Mouse (Mus musculus) forebrain, postnatal 0 days (tissue): Measurements from ENCODE around the gene Dpm2. TPM values are rescaled to one million over a fixed set of nuclear protein-coding genes. Genes with fewer than 3 reads are reported as not detected.
A peak's percentile ranks its signal among the peaks of the same experiment; 100 is the strongest.

Experiments
- ATAC-seq: fragments of 200-750 bp; cut with Nextera tagmentation; 2 replicates; pipeline ENCODE4 v1.8.0; 2017; ENCODE audit warnings: mild to moderate bottlenecking, moderate library complexity
- DNase-seq: peaks from one replicate; pipeline ENCODE4 v3.0.0-alpha.2; 2015
- H3K27ac ChIP-seq: fragments of 300-500 bp; sonication (generic); 2 replicates; pipeline ENCODE4 v1.5.1; 2014; ENCODE audit warnings: low read depth, mild to moderate bottlenecking, antibody characterized with exemption, low read length, moderate library complexity, mixed read lengths
- H3K27me3 ChIP-seq: fragments of 300-500 bp; sonication (generic); 2 replicates; pipeline ENCODE4 v1.6.1; 2014; ENCODE audit warnings: mild to moderate bottlenecking, low read length, mixed read lengths; ENCODE audit not compliant: insufficient read depth
- H3K36me3 ChIP-seq: fragments of 300-500 bp; sonication (generic); 2 replicates; pipeline ENCODE4 v1.6.1; 2014; ENCODE audit warnings: mild to moderate bottlenecking, moderate library complexity; ENCODE audit not compliant: insufficient read depth
- H3K4me1 ChIP-seq: fragments of 300-500 bp; sonication (generic); 2 replicates; pipeline ENCODE4 v1.6.1; 2014; ENCODE audit warnings: antibody characterized with exemption; ENCODE audit not compliant: insufficient read depth
- H3K4me2 ChIP-seq: fragments of 300-500 bp; sonication (generic); 2 replicates; pipeline ENCODE4 v1.6.1; 2014; ENCODE audit warnings: low read depth, mild to moderate bottlenecking, moderate library complexity
- H3K4me3 ChIP-seq: fragments of 300-500 bp; sonication (generic); 2 replicates; pipeline ENCODE4 v1.5.1; 2014; ENCODE audit warnings: low read depth, low read length, mixed read lengths
- H3K9ac ChIP-seq: fragments of 300-500 bp; sonication (generic); 2 replicates; pipeline ENCODE4 v1.6.1; 2014; ENCODE audit warnings: mild to moderate bottlenecking
- H3K9me3 ChIP-seq: fragments of 300-500 bp; sonication (generic); 2 replicates; pipeline ENCODE4 v1.6.1; 2016; ENCODE audit warnings: low read length
- CTCF ChIP-seq: sonication (generic); IDR thresholded peaks from 2 replicates; pipeline ENCODE4 v1.5.1; 2016; ENCODE audit warnings: antibody characterized with exemption, control low read depth, low read depth
- WGBS: fragments of 180-500 bp; shearing (Covaris S2); extraction: QIAGEN DNeasy Blood & Tissue Kit; methylation state at CpG from one replicate; pipeline ENCODE4 v1.1.7; 2014; 5-methylcytosine and 5-hydroxymethylcytosine counted together
- polyA plus RNA-seq: library from polyadenylated mRNA; unstranded; fragments of >200 nt; fragmentation: Nextera tagmentation; extraction: Ambion mirVana; gene quantifications from 2 replicates; pipeline ENCODE4 v1.2.1, GENCODE M21; 2015
- total RNA-seq: library from RNA; depleted of rRNA; stranded (reverse); fragments of >200 nt; gene quantifications from 2 replicates; pipeline ENCODE4 v1.2.3, GENCODE M21; 2014

The Dpm2 gene
- total and polyA plus RNA-seq, 2 experiments from 2014 or later, result 60.5 to 142 TPM

- no peak overlapping the region for H3K4me2 ChIP-seq
- H3K9me3 ChIP-seq, result no peaks in the 10 kb centered on the region
- no peak overlapping the region for H3K27ac ChIP-seq
- ATAC-seq, result no peak
- H3K4me3 ChIP-seq, result no peak overlapping the region
- no peak for DNase-seq
- WGBS, result 81% methylated on average over 7 of the region's 7 CpGs
- H3K4me1 ChIP-seq, result no peaks in the 10 kb centered on the region
- TF ChIP-seq CTCF, result no peak
- peaks cover 6% of the 10 kb centered on the region; the same call in 1 of the 2 replicates for H3K36me3 ChIP-seq
- H3K9ac ChIP-seq, result no peak overlapping the region
- H3K27me3 ChIP-seq, result no peaks in the 10 kb centered on the region
These were observed 14.6 kb upstream of the Dpm2 start for GRCm38 (mm10) chr2:32556019-32556418.

DNA sequence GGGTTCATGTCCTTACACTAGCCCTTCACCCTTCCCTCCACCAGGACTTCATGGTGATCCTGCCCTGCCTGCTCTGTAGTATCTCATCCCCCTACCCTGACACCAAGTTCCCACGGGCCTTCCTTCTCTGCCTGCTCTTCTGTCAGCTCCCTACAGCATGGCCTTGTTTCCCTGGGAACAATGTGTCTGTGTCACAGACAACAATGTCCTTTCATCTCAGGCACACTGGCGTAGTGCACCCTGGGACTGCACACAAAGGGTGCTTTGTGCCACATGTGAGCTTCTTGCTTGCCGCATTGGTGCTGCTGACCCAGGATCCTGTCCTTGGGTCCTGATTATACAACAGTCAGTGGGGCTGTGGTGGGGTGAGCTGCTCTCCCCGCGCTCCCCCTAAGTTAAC, 11.1 kb upstream of the Dpm2 start:
- peak; percentile 93 for ATAC-seq
- no peak overlapping the region for H3K4me2 ChIP-seq
- H3K9me3 ChIP-seq, result no peaks in the 10 kb centered on the region
- peak; percentile 52 for DNase-seq
- no peak for TF ChIP-seq CTCF
- no peak overlapping the region for H3K9ac ChIP-seq
- peaks cover 19% of the 10 kb centered on the region; the same call in 1 of the 2 replicates for H3K36me3 ChIP-seq
- H3K27ac ChIP-seq, result peak overlapping the region; percentile 57
- no peaks in the 10 kb centered on the region for H3K4me1 ChIP-seq
- no peak overlapping the region for H3K4me3 ChIP-seq
- WGBS, result 11% methylated on average over 5 of the region's 5 CpGs
- H3K27me3 ChIP-seq, result no peaks in the 10 kb centered on the region

DNA sequence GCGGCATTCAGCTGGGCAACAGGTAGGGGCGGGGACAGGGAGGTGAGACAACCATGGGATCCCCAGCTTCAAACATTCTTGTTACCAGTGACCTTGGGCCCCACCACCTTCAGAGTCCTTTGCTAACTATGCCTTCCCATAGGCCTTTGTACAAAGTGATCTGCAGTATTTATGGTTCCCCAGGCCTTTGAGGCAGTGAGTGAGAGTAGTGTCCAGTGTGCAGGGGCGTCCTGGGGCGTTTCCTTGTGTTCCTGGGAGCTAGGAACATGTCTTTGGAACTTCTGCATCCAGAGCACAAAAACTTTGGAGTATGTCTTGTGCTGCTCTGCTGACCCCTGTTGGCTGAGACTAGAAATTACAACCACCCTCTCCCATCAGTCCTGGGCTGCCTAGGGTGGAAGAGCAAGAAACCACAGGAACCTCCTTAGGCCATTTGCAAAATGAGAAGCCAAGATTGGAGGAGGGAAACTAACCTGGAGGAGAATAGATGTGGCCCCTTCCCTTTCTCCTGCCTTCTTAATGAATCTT, 4.1 kb upstream of the Dpm2 start:
- Histone ChIP-seq H3K4me2 (no peak overlapping the region), H3K27me3 (no peaks in the 10 kb centered on the region), H3K36me3 (peaks cover 43% of the 10 kb centered on the region), H3K27ac (no peak overlapping the region), H3K4me3 (no peak overlapping the region), H3K9ac (no peak overlapping the region), H3K4me1 (peaks cover 3% of the 10 kb centered on the region), H3K9me3 (no peaks in the 10 kb centered on the region)
- 39% methylated on average over 4 of the region's 4 CpGs for WGBS
- DNase-seq (peak; percentile 83), ATAC-seq (peak; percentile 26; the same call in 1 of the 2 replicates)
- peak; percentile 91 for TF ChIP-seq CTCF

- H3K4me3 ChIP-seq, result no peak overlapping the region
- no peak for DNase-seq
- no peak for ATAC-seq
- H3K4me1 ChIP-seq, result peaks cover 7% of the 10 kb centered on the region
- H3K36me3 ChIP-seq, result peaks cover 45% of the 10 kb centered on the region
- WGBS, result 70% methylated on average over 5 of the region's 5 CpGs
- no peak overlapping the region for H3K27ac ChIP-seq
- no peak overlapping the region for H3K9ac ChIP-seq
- H3K9me3 ChIP-seq, result no peaks in the 10 kb centered on the region
- no peak overlapping the region for H3K4me2 ChIP-seq
- no peak for TF ChIP-seq CTCF
- H3K27me3 ChIP-seq, result no peaks in the 10 kb centered on the region
These were observed 2.5 kb upstream of the Dpm2 start for GRCm38 (mm10) chr2:32568149-32568548.

DNA sequence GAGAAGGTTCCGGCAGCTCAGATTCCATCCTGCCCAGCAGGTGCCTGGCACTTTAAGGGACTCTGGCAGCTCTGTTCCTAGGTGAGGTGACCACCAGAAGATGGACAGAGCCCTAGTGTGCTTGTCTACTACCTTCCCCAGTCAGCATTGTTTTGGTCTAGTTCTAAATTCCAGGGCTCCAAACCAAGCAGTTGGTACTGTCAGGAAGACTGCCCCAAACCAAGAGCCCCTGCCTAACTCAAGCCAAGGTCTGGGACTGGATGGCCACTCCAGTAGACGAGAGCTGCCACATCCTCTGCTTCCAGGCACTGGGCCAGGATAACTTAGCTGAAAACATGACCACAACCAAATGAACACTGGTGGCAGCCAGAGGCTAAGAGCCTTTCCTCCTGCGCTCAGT, 1.7 kb upstream of the Dpm2 start:
- TF ChIP-seq CTCF, result no peak
- peaks cover 42% of the 10 kb centered on the region for H3K36me3 ChIP-seq
- no peak for ATAC-seq
- no peak overlapping the region for H3K27ac ChIP-seq
- H3K9ac ChIP-seq, result no peak overlapping the region
- 86% methylated on average over 3 of the region's 3 CpGs for WGBS
- no peak overlapping the region for H3K4me2 ChIP-seq
- H3K9me3 ChIP-seq, result no peaks in the 10 kb centered on the region
- H3K27me3 ChIP-seq, result no peaks in the 10 kb centered on the region
- H3K4me1 ChIP-seq, result peaks cover 7% of the 10 kb centered on the region
- H3K4me3 ChIP-seq, result no peak overlapping the region
- no peak for DNase-seq

DNA sequence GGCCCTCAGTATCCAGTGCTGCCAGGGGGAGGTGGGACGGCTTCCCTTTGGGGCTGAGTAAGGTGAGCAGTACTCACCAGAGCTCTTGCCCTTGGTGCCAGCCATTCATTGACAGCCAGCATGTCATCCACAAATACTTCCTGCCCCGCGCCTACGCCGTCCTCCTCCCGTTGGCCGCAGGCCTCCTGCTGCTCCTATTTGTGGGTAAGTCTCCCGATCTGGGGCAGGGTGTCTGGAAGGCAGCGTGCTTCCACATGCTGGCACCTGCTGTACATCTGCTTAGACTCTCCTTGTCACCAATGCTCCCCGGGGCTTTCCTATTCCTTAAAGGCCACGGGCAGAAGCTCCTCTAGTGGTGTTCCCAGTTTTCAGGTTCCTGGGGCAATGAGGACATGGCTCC, 1.5 kb downstream of the Dpm2 start:
- ATAC-seq (no peak), DNase-seq (no peak)
- H3K4me1 ChIP-seq, result peaks cover 7% of the 10 kb centered on the region
- H3K27me3 ChIP-seq, result no peaks in the 10 kb centered on the region
- no peak overlapping the region for H3K9ac ChIP-seq
- no peak overlapping the region for H3K4me2 ChIP-seq
- H3K27ac ChIP-seq, result no peak overlapping the region
- H3K9me3 ChIP-seq, result no peaks in the 10 kb centered on the region
- H3K36me3 ChIP-seq, result peaks cover 20% of the 10 kb centered on the region
- no peak overlapping the region for H3K4me3 ChIP-seq
- TF ChIP-seq CTCF, result no peak
- WGBS, result 95% methylated on average over 11 of the region's 11 CpGs

DNA sequence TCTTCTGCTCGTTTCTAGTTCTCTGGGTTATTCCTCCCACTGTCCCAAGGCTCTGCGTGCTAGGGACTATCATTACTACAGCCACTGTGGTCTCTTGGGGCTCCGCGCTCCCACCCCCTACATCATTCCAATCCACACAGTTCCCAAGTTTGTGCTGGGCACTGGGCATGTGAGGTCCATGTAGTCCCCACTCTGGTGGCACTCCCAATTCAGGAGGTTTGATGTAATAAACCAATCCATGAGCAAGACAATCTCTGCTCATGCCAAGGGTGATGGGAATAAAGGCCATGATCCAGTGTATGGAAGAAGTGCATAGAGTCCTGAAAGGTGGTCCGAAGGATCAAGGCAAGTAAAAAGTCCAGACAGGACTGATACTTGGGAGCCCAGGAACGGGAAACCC, 3.8 kb downstream of the Dpm2 start, which contains the start of gene Pip5kl1:
Gene Pip5kl1, plus strand, starts transcription at position 301 of the 400 bp plus-strand sequence.
- 81% methylated on average over 6 of the region's 6 CpGs for WGBS

More for the DNA sequence above, 3.8 kb downstream of the Dpm2 start, which contains the start of gene Pip5kl1:
- H3K36me3 ChIP-seq, result peaks cover 8% of the 10 kb centered on the region; the same call in 1 of the 2 replicates
- H3K27me3 ChIP-seq, result peaks cover 2% of the 10 kb centered on the region; the same call in 1 of the 2 replicates
- no peak for ATAC-seq
- no peak for DNase-seq
- no peak for TF ChIP-seq CTCF
- H3K27ac ChIP-seq, result peak within 1 kb of the TSS; percentile 40; the same call in 1 of the 2 replicates
- peak within 1 kb of the TSS; percentile 99 for H3K4me2 ChIP-seq
- peak within 1 kb of the TSS; percentile 67 for H3K9ac ChIP-seq
- H3K4me1 ChIP-seq, result peaks cover 7% of the 10 kb centered on the region
- H3K4me3 ChIP-seq, result peak within 1 kb of the TSS; percentile 56
- H3K9me3 ChIP-seq, result no peaks in the 10 kb centered on the region
